Mouse (Mus musculus): ENCODE results near the gene Ephb2.

Ephb2 gene

DNA sequence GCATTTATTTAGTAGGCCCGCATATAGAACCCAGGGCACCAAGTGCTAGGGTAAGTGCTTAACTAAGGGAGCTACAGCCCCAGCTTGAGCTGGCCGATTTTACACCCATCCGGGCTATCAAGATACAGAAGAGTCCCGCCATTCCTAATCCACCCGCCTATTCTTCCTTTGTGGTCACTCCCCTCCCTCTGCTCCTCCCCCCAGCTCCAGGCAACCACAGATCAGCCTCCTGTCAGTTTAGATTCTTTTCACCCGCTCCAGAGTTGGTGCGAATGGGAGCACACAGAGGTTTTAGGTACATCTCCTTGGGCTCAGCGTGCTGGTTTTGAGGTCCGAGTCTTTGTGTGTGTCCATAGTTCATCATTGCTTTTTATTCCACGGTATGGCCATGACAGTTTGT lies 196.9 kb downstream of the Ephb2 start:
- DNase-seq = no peak

DNA sequence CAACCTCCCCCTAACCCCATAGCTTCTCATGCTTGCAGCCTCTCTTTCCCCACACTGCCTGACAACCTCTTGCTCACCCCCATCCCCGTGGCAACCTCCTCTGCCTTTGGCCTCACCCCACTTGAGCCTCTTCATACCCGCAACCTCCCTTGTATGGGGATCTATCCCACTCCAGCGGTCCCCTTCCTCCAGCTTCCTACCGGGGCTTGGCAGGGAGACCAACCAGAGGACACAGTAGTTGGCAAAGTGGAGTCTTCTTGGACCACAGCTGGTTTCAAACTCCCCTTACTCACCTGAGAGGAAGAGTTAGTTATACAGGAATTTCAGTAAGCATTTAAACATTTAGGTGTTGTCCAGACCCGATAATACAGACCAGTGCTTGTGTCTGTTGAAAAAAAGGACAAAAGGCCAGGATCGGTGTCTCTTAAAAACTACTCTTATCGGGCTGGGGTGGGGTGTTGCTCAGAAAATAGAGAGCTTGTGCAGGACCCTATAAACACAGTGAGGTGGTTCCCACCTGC lies 197.5 kb downstream of the Ephb2 start:
- DNase-seq = no peak

DNA sequence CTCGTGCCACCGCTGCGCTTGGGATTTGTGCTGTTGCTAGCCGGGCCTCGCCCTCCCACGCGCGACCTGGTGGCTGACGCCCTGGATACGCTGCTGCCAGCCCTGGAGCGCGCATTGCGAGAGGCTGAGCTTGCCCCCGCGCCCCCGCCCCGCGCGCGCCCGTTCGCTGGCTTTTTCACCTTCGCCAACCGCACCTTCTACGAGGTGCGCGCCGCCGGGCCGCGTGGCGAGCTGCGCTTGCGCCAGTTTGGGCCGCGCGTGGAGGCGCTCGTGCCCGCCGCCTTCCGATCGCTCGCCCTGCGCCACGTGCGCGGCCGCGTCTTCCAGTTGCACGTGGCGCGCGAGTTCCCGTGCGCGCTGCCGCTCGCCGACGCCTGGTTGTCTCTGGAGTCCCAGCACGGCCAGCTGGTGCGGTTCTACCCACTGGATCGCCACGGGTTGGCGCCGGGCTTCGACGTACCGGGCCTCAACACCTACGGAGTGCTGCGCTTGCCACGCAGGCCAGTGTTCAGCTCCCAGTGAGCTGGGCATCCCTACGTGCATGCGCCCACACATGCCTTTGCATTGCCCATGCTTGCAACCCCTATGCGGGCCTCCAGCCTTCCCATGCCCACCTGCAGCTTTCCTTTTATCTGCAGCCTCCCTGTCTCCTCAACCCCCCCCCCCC lies 198.1 kb downstream of the Ephb2 start:
- DNase-seq = peak; percentile 80

DNA sequence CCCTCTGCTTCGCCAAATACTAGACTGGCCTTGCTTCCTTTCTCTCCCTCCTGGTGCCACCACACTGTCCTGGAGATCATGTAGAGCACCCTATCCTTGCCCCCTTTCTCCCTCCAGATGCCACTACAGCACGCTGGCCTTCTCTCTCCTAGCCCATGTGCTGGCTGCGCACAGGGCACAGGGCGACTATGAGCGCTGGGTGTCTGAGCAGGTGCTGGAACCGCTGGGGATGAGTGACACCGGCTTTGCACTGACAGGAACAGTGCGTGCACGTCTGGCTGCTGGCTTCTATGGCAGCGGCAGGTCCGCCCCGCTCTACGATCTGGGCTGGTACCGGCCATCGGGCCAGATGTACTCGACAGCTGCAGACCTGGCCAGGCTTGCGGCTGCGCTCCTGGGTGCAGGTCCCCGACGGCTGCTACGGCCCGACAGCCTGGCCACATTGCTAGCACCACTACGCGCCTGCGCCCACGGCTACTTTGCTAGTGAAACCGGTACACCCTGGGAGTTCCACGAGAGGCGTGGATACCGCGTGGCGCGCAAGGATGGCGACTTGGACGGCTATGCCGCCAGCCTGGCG lies 198.7 kb downstream of the Ephb2 start:
- no peak for DNase-seq

DNA sequence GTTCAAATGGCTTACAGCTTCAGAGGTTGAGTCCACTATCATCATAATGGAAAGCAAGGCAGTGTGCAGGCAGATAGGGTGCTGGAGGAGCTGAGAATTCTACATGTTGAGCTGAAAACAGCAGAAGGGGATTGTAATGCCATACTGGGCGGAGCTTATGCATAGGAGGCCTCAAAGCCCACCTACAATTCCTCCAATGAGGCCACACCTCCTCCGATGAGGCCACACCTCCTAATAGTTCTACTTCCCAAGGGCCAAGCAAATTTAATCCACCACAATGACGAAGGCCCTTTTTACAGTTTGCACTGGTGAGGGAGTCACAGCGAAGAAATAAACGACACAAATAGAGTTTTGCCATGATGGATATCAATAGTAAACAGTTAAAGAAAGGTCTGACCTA lies 199.3 kb downstream of the Ephb2 start:
- DNase-seq = no peak

GRCm38 (mm10) chr4:136635995-136636394 lies 199.8 kb downstream of the Ephb2 start:
- no peak for DNase-seq

DNA sequence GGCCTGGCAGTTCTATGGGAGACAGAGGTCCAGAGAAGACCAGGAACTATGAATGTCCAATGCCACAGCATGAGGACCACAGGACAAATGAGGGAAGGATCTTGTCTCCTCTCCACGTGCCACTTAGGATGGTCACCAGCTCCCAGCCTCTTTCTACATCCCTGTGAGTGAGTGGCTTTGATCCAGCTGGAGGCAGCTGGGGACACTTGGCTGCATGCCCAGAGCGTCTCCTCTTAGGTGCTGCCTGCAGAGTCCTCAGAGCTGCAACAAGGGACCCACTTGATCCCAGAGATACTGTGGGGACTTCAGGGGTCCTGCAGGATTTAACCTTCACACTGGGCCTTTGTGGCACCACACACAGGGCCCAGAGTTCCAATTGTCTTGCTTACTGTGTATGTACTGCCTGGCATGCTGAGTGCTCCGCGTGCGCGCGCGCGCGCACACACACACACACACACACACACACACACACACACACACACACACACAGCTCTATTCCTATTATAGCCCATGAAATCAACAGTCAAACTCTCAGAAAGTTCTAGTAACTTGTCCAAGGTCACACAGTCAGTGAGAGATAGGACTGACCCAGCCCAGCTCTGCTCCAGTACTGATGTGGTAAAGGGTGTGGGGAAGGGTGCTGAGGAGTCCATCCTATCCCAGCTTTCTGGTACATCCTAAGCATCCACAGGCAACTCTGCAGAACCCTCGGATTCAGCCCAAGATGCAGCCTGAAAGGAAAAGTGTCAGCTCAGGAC lies 204.4 kb downstream of the Ephb2 start:
- no peak for DNase-seq

- DNase-seq = peak; percentile 53
Observed at GRCm38 (mm10) chr4:136626590-136626989, 209.2 kb downstream of the Ephb2 start.

GRCm38 (mm10) chr4:136622388-136622787 lies 213.4 kb downstream of the Ephb2 start, which contains the start of gene Lactbl1:
Gene Lactbl1, plus strand, starts transcription at chr4:136622621.
- no peak for DNase-seq

- no peak for DNase-seq
Observed at GRCm38 (mm10) chr4:136621956-136622355, 213.8 kb downstream of the Ephb2 start.

GRCm38 (mm10) chr4:136621336-136621735 lies 214.5 kb downstream of the Ephb2 start:
- DNase-seq = peak; percentile 23

- DNase-seq = no peak
Observed at GRCm38 (mm10) chr4:136613657-136614056, 222.1 kb downstream of the Ephb2 start.

DNA sequence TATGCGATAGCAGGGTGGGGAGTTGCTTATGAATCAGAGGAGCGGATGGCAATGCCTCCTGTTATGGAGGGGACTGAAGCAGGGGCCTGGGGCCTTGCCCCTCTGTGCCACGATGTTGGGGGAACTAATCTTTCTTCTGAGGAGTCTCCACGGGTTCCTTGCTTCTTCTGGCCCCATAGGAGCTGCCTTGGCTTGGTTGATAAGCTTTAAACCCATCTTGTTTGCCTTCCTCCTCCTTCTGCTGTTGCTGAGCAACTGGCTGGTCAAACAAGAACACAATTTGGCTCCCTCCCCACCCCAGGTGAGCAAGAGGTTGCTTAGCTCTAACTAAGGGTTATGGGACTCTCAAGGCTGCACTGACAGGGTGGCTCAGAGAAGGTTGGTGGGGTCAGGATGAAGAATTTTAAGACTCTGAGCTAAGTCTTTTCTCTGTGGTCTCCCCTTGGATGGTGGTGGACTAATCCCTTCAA lies 225.4 kb downstream of the Ephb2 start, which contains the start of gene Tex46:
TSS of gene Tex46 (plus strand) at position 51 of the 470 bp plus-strand sequence.
- DNase-seq = no peak

DNA sequence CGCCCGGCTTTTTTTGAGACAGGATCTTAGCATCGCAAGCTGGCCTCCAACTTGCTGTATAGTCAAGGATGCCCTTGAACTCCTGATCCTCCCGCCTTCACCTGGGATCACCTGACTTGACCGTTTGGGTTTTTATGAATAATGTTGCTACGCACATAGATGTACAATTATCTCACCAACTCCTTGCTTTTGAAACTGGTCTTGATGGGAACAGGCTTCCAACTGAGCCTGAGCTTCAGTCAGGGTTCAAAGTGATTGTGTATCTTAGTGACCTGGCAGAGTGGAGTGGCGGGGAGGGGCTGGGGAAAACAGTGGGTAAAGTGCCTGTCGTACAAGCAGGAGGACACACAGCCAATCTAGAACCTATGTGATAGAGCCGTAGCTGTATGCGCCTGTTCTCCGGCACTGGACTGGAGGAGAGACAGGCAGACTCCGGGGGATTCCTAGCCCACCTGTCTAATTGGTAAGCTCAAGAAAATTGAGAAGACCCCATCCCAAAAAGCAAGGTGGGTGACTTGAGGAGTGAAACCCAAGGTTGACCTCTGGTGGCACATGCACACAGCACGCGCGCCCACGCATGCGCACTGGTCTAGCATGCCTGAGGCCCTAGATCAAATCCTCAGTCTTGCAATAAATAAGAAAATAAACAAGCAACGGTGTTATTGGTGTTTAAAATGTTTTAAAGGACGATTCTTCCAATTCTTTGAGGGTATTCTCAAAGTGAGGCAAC lies 229.9 kb downstream of the Ephb2 start:
- no peak for DNase-seq

GRCm38 (mm10) chr4:136602568-136602967 lies 233.2 kb downstream of the Ephb2 start, which contains the start of gene Kdm1a:
Gene Kdm1a, minus strand, starts transcription at chr4:136602723.
- peak; percentile 99 for DNase-seq

DNA sequence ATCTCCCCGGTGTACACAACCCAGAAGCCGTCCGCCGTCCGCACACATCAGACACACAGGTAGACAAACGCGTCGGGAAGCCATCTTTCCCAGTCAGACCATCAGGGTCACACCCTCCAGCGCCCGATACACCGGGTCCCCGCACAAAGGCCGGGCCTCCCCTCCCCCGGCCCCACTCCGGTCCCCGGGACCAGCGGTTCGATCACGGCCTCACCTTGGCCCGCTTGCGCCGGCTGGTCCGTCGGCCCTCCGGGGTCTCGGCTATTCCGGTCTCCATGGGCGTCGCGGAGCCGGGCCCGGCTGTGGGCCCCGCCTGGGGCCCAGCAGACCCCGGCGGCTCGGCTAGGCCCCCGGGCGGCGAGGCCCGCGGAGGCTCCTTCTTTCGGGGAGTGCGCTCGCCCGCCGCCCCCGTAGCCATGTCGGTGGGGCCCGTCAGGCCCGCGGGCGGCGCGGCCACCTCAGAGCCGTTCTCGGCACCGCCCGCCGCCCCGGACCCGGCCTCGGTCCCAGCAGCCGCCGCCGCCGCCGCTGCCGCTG lies 233.7 kb downstream of the Ephb2 start:
- DNase-seq = peak; percentile 68

DNA sequence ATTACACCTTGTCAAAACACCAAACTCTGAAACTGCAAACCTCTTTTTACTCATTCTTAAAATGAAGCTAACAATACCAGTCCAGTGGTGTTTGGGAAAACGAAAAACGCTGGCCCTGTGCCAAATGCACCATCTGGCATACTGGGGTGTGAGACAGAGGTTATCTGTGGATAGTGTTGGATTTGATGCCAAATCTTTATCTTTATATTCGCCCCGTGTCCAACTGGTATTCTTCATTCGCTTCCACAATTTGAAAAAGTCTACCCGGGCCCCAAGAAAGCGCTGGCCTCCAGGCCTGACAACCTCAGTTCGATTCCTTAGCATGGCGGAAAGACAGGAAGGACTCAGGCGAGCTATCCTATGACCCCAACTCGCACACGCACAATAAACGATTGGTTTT lies 234.3 kb downstream of the Ephb2 start:
- DNase-seq = peak; percentile 51

DNA sequence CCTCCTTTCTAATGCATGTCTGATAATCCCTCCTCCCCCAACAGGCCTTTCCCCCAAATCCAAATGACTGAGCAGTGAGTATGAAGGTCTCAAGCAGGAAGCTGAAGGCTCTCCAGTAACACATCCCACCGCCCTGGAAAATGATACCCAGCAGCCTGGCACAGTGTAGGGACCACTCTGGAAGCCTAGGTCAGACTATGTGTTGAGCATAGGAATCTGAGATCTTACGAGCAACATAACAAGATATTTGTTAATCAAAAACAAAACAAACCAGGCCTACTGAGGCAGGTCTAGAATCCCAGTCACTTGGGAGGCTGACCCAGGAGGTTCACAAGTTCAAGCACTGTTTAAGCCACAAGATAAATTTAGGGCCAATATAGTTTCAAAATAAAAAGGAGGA lies 235.3 kb downstream of the Ephb2 start:
- no peak for DNase-seq

GRCm38 (mm10) chr4:136599869-136600268 lies 235.9 kb downstream of the Ephb2 start:
- no peak for DNase-seq

GRCm38 (mm10) chr4:136598268-136598876 lies 237.4 kb downstream of the Ephb2 start:
- DNase-seq = no peak

Measured in thymus, postnatal 4 days (tissue).